Mouse (Mus musculus) G1E-ER4 (cell line): Measurements from ENCODE around the gene Mctp1. TPM values are rescaled to one million over a fixed set of nuclear protein-coding genes. Genes with fewer than 3 reads are reported as not detected.

Source experiments
- GATA1 ChIP-seq: IDR thresholded peaks from one replicate; pipeline ENCODE4 v1.8.0; 2012; ENCODE audit warnings: low read length, inconsistent platforms
- polyA plus RNA-seq: library from polyadenylated mRNA; stranded (reverse); fragments of >175 nt; gene quantifications from 2 replicates; pipeline ENCODE4 v1.2.3, GENCODE M21; 2012

The Mctp1 gene
- polyA plus RNA-seq, 1 experiment, result 1.7 TPM

- TF ChIP-seq GATA1, result no peak
Observed at GRCm38 (mm10) chr13:76690697-76691096, 306.4 kb downstream of the Mctp1 start.

- TF ChIP-seq GATA1, result no peak
Observed at GRCm38 (mm10) chr13:76734013-76734412, 349.7 kb downstream of the Mctp1 start.

GRCm38 (mm10) chr13:76750663-76751429, 366.5 kb downstream of the Mctp1 start:
- TF ChIP-seq GATA1, result no peak

DNA sequence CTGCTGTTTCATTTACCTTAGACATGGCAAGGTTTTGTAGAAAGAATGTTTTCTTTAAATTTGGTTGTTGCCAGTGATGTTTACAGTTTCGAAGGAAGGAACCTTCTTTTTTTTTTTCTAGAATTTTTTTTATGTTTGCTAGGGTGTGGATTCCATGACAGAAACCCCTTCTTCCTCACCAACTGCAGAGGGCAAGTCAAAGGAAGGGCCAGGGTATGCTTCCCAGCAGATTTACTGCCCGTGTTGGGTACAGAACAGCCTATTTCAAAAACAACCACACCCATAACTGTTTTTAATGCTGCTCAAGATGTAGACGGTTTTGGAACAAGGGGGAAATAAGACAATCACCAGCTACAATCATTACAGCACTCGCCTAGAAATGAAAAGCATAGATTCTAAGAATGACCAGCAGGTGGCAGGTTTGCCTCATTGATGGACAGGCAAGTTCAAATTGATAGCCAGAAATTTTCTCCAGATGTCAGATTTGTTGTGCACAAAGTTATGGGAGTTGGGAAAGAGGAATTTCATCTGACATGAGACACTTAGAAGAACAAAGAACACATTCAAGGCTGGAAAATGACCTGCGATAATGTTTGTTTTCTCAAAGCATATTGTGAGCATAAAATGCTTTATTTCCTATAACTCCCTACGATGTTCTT, 375.6 kb downstream of the Mctp1 start:
- TF ChIP-seq GATA1, result no peak

DNA sequence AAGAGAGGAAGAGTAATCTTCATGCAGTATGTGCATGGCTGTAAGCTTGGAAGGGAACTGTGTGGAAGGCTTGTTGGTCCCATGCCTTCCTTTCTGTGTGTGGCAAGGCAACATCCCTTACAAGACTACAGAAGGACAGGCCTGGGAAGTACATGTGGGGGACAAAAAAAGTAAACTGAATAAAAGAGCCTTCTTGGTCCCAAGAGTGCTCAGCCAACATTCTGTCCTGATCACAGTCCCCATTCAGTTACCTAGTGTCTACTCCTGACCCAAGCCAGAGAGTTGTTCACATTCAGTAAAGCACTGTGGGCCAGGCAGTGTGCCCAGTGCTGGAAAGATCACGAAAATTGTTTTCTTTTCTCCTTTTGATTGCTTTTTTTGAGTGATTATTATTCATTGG, 415.3 kb downstream of the Mctp1 start:
- no peak for TF ChIP-seq GATA1

DNA sequence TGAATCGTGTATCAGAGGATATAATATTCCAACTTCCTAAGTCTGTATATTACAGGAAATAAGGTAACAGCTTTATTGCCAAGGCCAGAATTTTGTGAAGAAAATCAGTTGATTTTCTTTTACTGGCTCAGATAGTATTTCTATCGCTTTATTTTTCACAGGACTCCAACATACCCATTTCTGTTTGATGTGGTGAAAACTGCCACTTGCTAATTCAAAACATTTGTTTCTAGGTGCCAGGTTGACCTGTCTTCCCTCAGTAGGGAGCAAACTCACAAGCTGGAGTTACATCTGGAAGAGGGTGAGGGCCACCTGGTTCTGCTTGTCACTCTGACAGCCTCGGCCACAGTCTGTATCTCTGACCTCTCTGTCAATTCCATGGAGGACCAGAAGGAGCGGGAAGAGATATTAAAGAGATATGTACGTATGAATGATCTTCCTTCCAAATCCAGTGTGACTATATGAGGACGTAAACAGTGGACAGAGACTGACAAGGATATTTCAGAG, 416.8 kb downstream of the Mctp1 start:
- TF ChIP-seq GATA1, result no peak

DNA sequence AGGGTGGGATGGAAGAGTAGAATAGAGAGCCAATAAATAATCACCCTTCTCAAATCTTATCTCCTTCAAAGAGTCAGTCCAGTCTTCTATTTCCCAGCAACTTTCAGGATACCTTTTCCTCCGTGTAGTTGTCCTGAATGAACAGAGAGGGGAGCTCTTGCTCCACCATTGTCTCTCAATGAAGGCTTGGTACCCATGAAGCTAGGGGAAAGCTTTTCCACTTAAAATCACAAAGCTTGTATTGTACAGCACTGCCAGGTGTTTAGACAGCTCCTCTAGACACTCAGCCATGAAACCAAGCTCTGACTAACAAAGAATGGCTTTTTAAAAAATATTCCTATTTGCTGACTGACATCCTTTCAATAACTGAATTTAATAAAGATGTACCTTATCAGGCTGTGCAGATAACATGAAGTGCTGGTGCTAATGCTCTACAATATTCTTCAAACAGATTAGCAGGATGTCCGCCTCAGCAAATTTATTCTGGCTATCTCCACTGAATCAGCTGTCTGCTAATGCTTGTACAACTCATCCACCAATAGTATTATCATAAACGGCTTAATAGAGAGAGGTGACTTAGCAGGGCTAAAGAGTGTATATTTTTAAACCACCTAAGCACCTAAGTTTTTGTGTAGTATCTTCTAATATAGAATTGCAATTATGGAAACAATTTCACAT, 417.9 kb downstream of the Mctp1 start:
- no peak for TF ChIP-seq GATA1

GRCm38 (mm10) chr13:76802926-76803325, 418.6 kb downstream of the Mctp1 start:
- no peak for TF ChIP-seq GATA1

- no peak for TF ChIP-seq GATA1
Observed at GRCm38 (mm10) chr13:76803799-76804198, 419.5 kb downstream of the Mctp1 start.

DNA sequence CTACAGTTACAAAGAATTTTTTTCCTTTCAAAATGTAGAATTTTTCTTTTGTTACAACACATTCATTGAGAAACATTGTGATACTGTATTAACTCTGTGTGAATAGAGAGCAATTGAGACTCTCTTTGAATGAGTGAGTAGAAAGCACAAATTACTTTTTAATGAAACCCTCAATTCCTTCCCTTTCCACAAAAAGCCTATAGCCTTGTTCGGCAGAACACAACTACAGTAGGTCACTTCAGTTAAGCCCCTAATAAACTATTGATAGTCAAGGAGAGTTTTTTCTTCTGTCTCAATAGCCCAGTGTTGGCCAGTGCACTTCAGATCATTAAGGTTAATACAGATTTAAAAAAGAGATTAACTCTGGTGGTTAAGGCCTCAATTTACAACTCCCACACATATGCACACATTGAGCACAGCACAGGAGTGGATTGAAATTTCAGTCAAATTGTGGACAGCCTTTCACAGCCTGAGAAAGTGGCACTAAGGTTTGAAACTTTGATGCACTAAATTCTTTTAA, 424.6 kb downstream of the Mctp1 start:
- TF ChIP-seq GATA1, result no peak

GRCm38 (mm10) chr13:76809802-76810201, 425.5 kb downstream of the Mctp1 start:
- TF ChIP-seq GATA1, result no peak

DNA sequence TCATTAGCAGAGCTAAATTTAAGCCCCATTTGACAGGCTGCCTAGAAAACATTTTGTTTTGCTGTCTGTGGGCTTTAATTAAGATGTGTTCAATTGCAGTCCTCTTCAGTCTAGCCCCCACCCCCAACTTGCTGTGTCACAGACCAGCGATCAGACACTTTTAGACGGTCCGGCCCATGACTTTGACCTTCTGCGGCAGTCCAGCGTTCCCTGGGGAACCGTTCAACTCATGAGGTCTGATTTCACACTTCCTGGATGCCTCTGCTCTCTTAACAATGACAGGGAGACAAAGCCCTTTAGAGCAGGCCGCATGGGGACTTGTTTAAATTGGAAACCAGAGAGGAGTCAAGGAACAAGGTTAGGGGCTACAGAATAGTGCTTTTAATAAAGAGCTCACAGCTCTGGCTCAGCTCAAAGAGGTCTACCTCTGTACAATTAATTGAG, 426.2 kb downstream of the Mctp1 start:
- no peak for TF ChIP-seq GATA1

GRCm38 (mm10) chr13:76823083-76823482, 438.7 kb downstream of the Mctp1 start:
- no peak for TF ChIP-seq GATA1

GRCm38 (mm10) chr13:76824932-76825694, 440.8 kb downstream of the Mctp1 start:
- TF ChIP-seq GATA1, result no peak

DNA sequence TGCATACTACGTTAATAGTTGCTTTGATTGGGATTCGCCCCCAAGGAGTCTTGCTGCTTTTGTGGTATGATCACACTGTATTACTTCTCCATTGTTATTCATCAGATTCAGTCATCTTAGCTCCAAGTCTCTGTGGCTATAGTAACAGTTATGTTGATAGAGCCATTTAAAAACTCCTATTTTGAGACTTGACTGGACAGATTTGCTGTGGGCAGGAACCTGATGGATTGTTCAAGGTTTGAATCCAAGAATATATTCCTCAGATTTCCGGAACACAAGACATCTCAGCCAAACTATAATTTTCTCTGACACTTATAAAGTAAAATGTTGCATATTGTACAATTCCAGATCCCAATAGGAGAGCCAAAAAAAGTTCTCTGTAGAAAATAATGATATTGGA, 443.4 kb downstream of the Mctp1 start:
- no peak for TF ChIP-seq GATA1
